Mouse (Mus musculus): ENCODE results near the gene Krtap3-1. TPM values are rescaled to one million over a fixed set of nuclear protein-coding genes. Genes with fewer than 3 reads are reported as not detected.

The Krtap3-1 gene
- not detected in 2 replicates for polyA plus RNA-seq (2012; rRNA removed)

GRCm38 (mm10) chr11:99566530-99566929 lies at the start of gene Krtap3-1:
Krtap3-1 (minus strand) TSS chr11:99566630.

GRCm38 (mm10) chr11:99614796-99615363 lies 48.5 kb upstream of the Krtap3-1 start, which contains the start of gene Krtap2-4:
Krtap2-4 (minus strand) TSS chr11:99614846.

GRCm38 (mm10) chr11:99610089-99610488 lies 43.7 kb upstream of the Krtap3-1 start, which contains the start of gene Gm11937:
Gm11937 (minus strand) TSS chr11:99610189.

GRCm38 (mm10) chr11:99603208-99603607 lies 36.8 kb upstream of the Krtap3-1 start, which contains the start of gene Gm11938:
Gm11938 (minus strand) TSS chr11:99603308.

GRCm38 (mm10) chr11:99597742-99598141 lies 31.3 kb upstream of the Krtap3-1 start, which contains the start of gene Krtap9-3:
Krtap9-3 (minus strand) TSS chr11:99598105.

GRCm38 (mm10) chr11:99590981-99591380 lies 24.6 kb upstream of the Krtap3-1 start, which contains the start of gene Krtap1-3:
Krtap1-3 (minus strand) TSS chr11:99591339.

GRCm38 (mm10) chr11:99583245-99583704 lies 16.8 kb upstream of the Krtap3-1 start, which contains the start of gene Krtap1-4:
Krtap1-4 (minus strand) TSS chr11:99583654.

GRCm38 (mm10) chr11:99580636-99581035 lies 14.2 kb upstream of the Krtap3-1 start, which contains the start of gene Krtap1-5:
Krtap1-5 (minus strand) TSS chr11:99581016.

GRCm38 (mm10) chr11:99559366-99559765 lies 7.1 kb downstream of the Krtap3-1 start, which contains the start of gene Gm11939:
Gm11939 (minus strand) TSS chr11:99559466.

GRCm38 (mm10) chr11:99556753-99557152 lies 9.7 kb downstream of the Krtap3-1 start, which contains the start of gene Krtap3-2:
Krtap3-2 (minus strand) TSS chr11:99556853.

GRCm38 (mm10) chr11:99550765-99551164 lies 15.7 kb downstream of the Krtap3-1 start, which contains the start of gene Krtap3-3:
Krtap3-3 (minus strand) TSS chr11:99550865.

GRCm38 (mm10) chr11:99521288-99521860 lies 45.1 kb downstream of the Krtap3-1 start, which contains the start of gene Krt39:
Krt39 (minus strand) TSS chr11:99521338.

Other genes with a start within 250 kb of the Krtap3-1 start
- 0.05 and 0.13 TPM in 2 replicates for gene Krt25, start 243.7 kb downstream of the Krtap3-1 start, polyA plus RNA-seq (2012; rRNA removed)
- 0.12 and 0.19 TPM in 2 replicates for gene Krt26, start 228.7 kb downstream of the Krtap3-1 start, polyA plus RNA-seq (2012; rRNA removed)
- 0.06 and 0.08 TPM in 2 replicates for gene Krt27, start 215.5 kb downstream of the Krtap3-1 start, polyA plus RNA-seq (2012; rRNA removed)
- gene Krt28, start 191.7 kb downstream of the Krtap3-1 start, polyA plus RNA-seq (2012; rRNA removed), result 0.28 and 0.29 TPM in 2 replicates
- gene Krt10, start 177.3 kb downstream of the Krtap3-1 start, polyA plus RNA-seq (2012; rRNA removed), result 12.8 and 13.8 TPM in 2 replicates
- gene Krt12, start 144.4 kb downstream of the Krtap3-1 start, polyA plus RNA-seq (2012; rRNA removed), result 0.35 and 0.52 TPM in 2 replicates
- 0.09 TPM in 1 of 2 replicates, not detected in the other for gene Krt20, start 128.5 kb downstream of the Krtap3-1 start, polyA plus RNA-seq (2012; rRNA removed)
- 0.06 and 0.16 TPM in 2 replicates for gene Krt23, start 73.5 kb downstream of the Krtap3-1 start, polyA plus RNA-seq (2012; rRNA removed)
- not detected in 2 replicates for gene Krt39, start 45.3 kb downstream of the Krtap3-1 start, polyA plus RNA-seq (2012; rRNA removed)
- gene Krt40, start 23.5 kb downstream of the Krtap3-1 start, polyA plus RNA-seq (2012; rRNA removed), result not detected in 2 replicates
- gene Krtap3-3, start 15.8 kb downstream of the Krtap3-1 start, polyA plus RNA-seq (2012; rRNA removed), result not detected in 2 replicates
- gene Krtap3-2, start 9.8 kb downstream of the Krtap3-1 start, polyA plus RNA-seq (2012; rRNA removed), result not detected in 2 replicates
- gene Gm11939, start 7.2 kb downstream of the Krtap3-1 start, polyA plus RNA-seq (2012; rRNA removed), result not detected in 2 replicates
- not detected in 2 replicates for gene Krtap1-5, start 14.4 kb upstream of the Krtap3-1 start, polyA plus RNA-seq (2012; rRNA removed)
- not detected in 2 replicates for gene Krtap1-4, start 17.0 kb upstream of the Krtap3-1 start, polyA plus RNA-seq (2012; rRNA removed)
- gene Krtap1-3, start 24.7 kb upstream of the Krtap3-1 start, polyA plus RNA-seq (2012; rRNA removed), result not detected in 2 replicates
- not detected in 2 replicates for gene Krtap9-3, start 31.5 kb upstream of the Krtap3-1 start, polyA plus RNA-seq (2012; rRNA removed)
- not detected in 2 replicates for gene Gm11938, start 36.7 kb upstream of the Krtap3-1 start, polyA plus RNA-seq (2012; rRNA removed)
- gene Gm11937, start 43.6 kb upstream of the Krtap3-1 start, polyA plus RNA-seq (2012; rRNA removed), result not detected in 2 replicates
- not detected in 2 replicates for gene Krtap2-4, start 48.2 kb upstream of the Krtap3-1 start, polyA plus RNA-seq (2012; rRNA removed)
- gene Gm11562, start 53.8 kb upstream of the Krtap3-1 start, polyA plus RNA-seq (2012; rRNA removed), result not detected in 2 replicates
- gene Krtap4-1, start 61.6 kb upstream of the Krtap3-1 start, polyA plus RNA-seq (2012; rRNA removed), result not detected in 2 replicates
- gene Krtap4-2, start 68.5 kb upstream of the Krtap3-1 start, polyA plus RNA-seq (2012; rRNA removed), result not detected in 2 replicates
- gene Krtap4-7, start 77.5 kb upstream of the Krtap3-1 start, polyA plus RNA-seq (2012; rRNA removed), result not detected in 2 replicates
- gene Gm11555, start 83.6 kb upstream of the Krtap3-1 start, polyA plus RNA-seq (2012; rRNA removed), result not detected in 2 replicates
- gene Gm11563, start 92.3 kb upstream of the Krtap3-1 start, polyA plus RNA-seq (2012; rRNA removed), result not detected in 2 replicates
- not detected in 2 replicates for gene Krtap4-6, start 99.3 kb upstream of the Krtap3-1 start, polyA plus RNA-seq (2012; rRNA removed)
- gene Gm14190, start 124.1 kb upstream of the Krtap3-1 start, polyA plus RNA-seq (2012; rRNA removed), result not detected in 2 replicates
- gene Gm14180, start 167.7 kb upstream of the Krtap3-1 start, polyA plus RNA-seq (2012; rRNA removed), result not detected in 2 replicates
- not detected in 2 replicates for gene Gm11595, start 206.3 kb upstream of the Krtap3-1 start, polyA plus RNA-seq (2012; rRNA removed)
- gene Krtap4-8, start 214.1 kb upstream of the Krtap3-1 start, polyA plus RNA-seq (2012; rRNA removed), result not detected in 2 replicates
- gene Krtap4-9, start 218.6 kb upstream of the Krtap3-1 start, polyA plus RNA-seq (2012; rRNA removed), result not detected in 2 replicates
- gene Gm11596, start 226.8 kb upstream of the Krtap3-1 start, polyA plus RNA-seq (2012; rRNA removed), result not detected in 2 replicates
- 0.07 TPM in 1 of 2 replicates, not detected in the other for gene Gm11569, start 232.3 kb upstream of the Krtap3-1 start, polyA plus RNA-seq (2012; rRNA removed)
- gene Gm11554, start 237.8 kb upstream of the Krtap3-1 start, polyA plus RNA-seq (2012; rRNA removed), result not detected in 2 replicates
- not detected in 2 replicates for gene Krtap4-13, start 243.3 kb upstream of the Krtap3-1 start, polyA plus RNA-seq (2012; rRNA removed)
- not detected in 2 replicates for gene Gm11564, start 249.0 kb upstream of the Krtap3-1 start, polyA plus RNA-seq (2012; rRNA removed)

Measured in central nervous system, embryonic 18 days (tissue).